Mouse (Mus musculus) G1E-ER4 (cell line): ENCODE results near the gene Fbxo4. TPM values are rescaled to one million over a fixed set of nuclear protein-coding genes. Genes with fewer than 3 reads are reported as not detected.

Experiments
- GATA1 ChIP-seq: IDR thresholded peaks from one replicate; pipeline ENCODE4 v1.8.0; 2012; ENCODE audit warnings: low read length, inconsistent platforms
- polyA plus RNA-seq: library from polyadenylated mRNA; stranded (reverse); fragments of >175 nt; gene quantifications from 2 replicates; pipeline ENCODE4 v1.2.3, GENCODE M21; 2012

Gene Fbxo4
- polyA plus RNA-seq, 1 experiment: 10.2 TPM

DNA sequence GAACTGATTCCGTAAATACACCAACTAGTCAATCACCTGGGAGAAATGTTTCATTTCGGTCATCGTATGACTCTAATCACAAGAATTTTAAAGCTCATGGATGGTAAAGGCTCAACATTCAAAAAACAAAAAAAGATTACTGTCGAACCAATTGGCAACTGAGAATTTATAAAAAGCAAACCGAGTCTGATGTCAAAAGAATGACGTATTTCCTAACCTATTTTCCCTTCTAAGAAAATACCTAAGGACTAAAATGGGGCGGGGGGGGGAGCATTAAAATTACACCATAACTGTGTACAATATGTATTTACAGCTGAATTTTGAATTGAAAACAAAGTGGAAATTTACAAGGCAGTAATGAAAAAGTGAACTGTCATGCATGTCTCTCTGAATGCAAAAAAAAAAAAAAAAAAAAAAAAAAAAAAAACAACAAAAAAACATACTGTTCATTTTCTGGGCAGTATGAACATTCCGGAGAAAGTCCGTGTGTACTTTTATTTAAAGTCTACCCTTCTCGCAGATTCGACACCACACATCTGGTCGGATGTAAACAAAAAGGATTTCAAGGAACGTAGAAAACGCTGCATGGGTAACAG, 15.6 kb upstream of the Fbxo4 start:
- no peak for TF ChIP-seq GATA1

DNA sequence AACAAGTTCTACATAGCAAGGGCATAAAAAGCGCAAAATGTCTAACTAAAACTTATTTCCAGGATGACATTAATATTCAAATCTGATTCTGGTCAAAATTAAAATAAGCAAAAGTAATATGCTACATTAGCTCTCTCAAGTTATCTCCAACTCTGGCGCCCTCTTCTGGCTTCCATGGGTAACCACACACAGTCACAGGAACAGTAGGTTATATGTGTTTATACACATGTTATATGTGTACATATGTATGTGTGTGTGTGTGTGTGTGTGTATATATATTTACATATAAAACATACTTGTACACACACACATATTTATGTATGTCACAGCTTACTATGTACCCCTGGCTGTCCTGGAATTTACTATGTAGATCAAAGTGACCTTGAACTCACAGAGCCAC, 8.6 kb upstream of the Fbxo4 start:
- no peak for TF ChIP-seq GATA1

DNA sequence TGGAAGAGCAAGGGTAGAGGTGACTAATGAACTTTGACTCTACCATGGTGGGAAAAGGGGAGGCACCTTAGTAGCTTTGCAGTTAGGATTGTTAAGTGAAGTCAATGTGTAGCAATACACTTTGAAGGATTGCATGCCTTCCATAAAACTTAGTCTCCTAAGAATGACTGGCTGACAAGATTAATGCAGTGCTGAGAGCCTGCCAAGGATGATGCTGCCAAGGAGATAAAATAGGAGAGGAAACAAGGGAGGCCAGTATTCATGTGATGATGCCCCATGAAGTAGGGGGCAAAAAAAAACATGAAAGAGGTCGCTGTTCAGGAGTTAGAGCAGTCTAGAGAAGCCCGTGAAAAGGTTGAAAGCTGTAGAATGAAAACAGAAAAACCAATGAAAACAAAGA, 5.5 kb upstream of the Fbxo4 start:
- TF ChIP-seq GATA1: no peak

DNA sequence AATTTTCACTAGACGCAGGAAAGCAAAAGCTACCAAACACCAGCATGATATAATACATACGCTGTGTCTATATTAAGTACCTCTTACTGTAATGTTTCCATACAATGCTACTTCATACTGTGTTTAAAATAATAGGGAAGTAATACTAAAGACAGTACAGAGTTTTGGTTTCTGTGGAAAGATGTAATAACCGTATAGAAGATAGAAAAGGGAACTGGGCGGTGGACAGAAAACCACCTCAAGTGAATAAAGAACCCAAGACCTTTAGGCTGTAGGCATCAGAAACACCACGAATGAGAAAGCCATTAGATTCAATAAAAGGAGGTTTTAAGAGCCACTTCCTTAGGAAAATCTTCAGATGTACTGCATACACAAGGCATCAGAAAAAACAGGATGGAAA, 3.4 kb upstream of the Fbxo4 start:
- no peak for TF ChIP-seq GATA1

DNA sequence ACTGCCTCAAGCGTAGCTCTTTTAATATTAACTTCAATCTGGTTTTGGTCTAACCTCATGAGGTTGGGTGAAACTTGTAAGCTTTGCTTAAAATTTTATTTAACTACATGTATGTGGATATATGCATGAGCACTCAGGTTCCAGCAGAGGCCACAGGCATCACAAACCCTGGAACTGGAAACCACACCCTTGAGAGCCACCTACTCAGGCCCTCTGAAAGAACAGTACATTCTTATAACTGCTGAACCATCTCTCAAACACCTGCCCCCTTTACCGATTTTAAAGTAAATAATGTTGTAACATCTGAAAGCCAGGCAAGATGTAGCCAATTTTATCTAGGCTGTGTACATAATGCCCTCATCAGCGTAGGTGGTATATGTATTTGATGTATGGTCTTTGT, 498 bp upstream of the Fbxo4 start:
- no peak for TF ChIP-seq GATA1

DNA sequence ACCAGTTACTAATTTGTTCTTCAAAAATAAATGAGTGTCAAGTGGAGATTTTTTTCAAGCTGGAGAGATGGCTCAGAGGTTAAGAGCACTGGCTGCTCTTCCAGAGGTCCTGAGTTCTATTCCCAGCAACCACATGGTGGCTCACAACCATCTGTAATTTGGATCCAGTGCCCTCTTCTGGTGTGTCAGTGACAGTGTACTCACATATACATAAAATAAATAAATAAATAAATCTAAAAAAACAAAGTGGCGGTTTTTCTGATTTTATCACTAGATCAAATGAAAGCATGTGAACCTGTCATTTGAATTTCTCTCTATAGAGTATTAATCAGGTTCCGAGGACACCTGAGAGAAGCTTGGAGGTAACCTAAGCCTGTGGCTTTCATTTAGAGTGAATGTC, 1.1 kb downstream of the Fbxo4 start:
- TF ChIP-seq GATA1: no peak

DNA sequence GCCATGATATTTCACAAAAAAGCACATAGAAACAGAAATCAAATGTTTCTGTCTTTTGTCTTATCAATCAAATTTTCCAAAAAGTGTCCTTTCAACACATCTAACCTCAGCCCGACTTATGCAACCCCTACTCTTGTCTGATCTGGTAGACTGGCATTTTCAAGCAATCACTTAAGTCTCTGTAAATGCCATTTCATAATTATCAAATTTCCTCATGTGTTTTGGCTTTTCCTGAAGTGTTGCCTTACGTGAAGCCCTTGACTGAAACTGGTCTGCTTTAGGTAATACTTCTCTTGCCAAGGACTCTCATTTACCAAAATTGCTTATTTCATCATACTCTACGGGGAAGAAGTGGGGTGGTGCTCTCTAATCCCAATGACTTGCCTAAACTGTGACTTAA, 6.1 kb downstream of the Fbxo4 start:
- no peak for TF ChIP-seq GATA1

DNA sequence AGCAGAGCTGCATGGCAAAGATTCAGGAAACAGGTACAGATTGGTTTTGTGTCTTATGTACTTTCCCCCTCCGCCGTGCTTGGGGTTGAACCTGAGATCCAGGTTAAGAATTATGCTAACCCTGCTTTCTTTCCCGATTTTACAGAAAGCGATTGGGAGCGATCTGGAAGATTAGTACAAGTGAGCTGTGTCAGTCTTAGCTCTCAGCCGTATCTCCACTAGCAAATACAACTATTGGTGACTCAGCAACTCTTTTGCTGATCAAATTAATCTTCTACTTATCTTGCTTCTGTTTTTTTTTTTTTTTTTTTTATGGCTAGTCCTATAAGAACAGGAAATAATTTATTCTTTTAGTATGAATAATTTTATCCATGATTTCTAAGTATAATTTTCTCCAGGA, 9.2 kb downstream of the Fbxo4 start:
- TF ChIP-seq GATA1: no peak

DNA sequence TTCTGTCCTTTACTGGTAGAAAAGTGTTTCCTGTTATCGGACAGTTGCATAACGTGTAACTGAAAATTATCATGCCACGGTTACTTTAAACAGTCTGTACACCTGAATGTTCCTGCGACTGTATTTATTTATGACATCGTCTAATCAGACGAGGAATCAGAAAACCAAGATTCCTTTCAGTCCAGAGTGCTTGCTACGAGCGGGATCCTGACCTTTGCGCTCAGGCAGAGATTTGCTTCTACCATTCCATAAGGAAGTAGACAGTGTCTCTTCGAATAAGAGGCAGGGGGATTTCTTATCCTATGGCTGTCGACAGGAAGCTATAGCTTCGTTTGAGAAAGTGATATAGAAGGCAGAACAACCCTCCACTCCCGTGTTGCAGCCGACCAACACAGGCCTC, 9.6 kb downstream of the Fbxo4 start:
- TF ChIP-seq GATA1: no peak

DNA sequence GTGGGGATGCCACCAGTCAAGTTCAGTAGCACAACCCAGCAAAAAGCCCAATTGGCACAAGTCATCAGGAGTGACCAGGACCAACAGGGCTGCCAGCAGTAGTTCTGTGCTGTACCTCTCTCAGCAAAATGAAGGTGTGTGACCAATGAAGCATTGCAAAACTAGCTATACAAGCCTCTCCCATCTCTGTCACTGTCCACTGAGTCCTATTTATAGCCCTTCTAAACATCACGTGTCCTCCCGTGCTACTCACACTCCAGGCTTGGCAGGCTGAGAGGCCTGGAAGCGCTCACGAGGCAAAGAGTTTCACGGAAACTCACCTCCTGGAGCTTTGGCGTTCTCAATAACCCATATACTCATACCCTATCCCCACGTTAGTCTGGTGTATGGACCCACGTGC, 17.1 kb downstream of the Fbxo4 start:
- no peak for TF ChIP-seq GATA1

DNA sequence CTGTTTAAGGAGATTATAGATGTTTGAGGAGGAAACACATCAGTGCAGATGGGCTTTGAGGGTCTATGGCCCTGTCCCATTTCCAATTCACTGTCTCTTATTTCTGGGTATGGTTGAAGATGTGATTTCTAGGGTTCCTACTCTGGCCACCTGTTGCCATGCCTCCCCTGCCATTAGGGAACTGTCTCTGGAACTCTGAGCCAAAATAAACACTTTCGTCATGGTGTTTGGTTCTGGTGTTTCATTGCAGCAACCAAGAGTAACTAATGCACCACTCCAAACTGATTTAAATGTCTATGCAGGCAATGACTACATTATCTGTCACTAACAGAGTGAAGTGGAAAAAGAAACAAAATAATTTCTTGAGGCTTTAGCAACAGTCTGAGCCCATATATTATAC, 19.3 kb downstream of the Fbxo4 start:
- TF ChIP-seq GATA1: no peak

DNA sequence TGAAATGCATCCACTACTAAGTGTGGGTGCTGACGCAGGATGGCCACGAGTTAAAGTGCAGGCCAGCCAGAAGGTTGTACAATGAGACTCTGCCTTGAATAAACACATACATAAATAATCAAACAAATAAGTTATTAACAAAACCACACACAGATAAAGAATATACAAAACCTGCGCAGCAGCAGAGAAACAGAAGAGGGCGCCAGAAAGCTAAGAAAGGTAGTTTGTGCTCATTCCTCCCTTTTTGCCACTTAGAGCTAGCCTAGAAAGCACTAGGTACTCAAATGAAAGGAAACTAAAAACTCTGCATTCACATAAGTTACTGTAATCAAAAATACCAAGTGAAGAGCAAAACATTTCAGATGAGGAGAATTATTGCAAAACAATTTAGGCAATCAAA, 21.4 kb downstream of the Fbxo4 start:
- no peak for TF ChIP-seq GATA1

DNA sequence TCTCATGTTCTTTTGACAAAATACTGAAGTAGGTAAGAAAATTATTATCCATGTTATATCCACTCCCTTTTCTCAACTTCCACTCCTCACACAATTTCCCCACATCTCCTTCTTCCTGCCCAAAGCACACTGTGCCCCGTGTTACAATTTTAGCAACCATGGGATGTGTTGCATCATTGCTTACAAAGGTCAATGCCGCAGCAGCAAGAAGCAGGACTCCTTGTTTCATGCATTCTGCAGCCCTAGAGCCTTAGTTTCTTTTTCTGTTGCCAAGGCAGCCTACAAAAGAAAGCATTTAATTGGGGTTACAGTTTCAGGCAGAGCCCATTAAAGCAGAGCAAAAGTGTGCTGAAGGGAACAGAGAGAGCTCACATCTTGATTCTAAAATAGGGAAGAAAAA, 24.4 kb downstream of the Fbxo4 start:
- TF ChIP-seq GATA1: no peak

DNA sequence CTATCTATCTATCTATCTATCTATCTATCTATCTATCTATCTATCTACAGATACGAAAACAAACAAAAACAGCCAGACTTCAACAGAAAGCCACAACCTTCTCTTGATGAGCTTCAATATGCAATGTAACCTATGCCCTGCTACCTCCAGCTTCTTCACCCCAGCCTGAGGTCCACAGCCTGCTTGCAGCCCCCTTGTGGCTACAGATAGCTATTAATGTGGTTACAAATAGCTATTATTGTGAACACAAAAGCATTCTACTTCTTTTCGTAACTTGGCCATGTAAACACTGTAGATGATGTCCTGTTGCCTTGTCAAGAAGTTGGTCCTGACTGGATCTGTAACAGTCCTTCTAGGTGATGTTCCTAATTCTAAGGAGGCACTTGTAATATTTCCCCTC, 41.2 kb downstream of the Fbxo4 start:
- no peak for TF ChIP-seq GATA1

DNA sequence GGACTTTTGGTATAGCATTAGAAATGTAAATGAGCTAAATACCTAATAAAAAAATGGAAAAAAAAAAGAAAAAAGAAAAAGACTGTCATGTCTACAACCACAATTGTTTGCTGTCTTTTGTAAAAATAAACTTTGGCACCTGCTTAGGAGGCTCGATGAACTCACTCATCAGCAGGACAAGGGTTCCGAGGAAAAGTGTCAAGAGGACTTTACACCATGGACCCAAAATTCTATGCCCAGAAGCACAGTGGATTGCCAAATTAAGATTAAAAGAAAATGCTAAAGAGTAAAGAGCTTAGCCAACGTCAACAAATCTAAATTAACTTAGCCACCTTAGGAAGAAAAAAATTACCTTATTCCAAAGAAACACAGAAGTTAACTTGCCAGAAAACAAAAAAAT, 43.3 kb downstream of the Fbxo4 start:
- no peak for TF ChIP-seq GATA1

DNA sequence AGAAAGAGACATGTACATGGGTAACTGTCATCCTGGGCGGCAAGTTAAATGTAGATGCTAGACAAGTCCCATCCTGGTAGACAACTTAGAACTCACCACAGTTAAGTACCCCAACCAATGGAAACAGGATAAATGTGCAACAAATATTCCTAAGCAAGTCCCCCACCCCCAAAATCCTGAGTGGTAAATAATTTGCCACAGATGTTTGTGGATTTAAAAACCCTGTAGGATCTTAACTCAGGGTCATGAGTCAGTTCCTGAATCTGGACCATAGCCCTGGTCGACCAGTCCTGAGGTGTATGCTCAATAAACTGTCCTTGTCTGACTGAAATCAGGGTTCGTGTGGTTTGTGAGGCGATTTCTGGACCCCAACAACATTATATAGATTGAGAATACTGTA, 45.9 kb downstream of the Fbxo4 start:
- TF ChIP-seq GATA1: no peak

DNA sequence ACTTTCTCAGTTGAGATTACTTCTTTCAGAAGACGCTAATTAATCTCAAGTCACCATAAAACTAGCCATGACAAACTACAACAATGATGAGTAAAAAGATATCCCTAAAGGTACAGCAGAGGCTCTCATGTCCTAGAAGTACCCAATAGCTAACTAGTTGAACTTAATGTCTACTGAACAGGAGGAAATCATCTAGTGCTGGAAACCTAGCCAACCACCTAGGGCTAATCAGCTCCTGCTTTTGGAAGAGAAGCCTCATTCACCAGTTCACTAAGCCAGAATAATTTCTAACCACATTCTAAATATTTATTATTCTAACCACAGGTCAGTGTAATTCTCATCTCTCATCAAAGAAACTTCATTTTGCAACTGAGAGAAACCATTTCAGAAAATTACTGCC, 47.4 kb downstream of the Fbxo4 start:
- no peak for TF ChIP-seq GATA1

Other genes with a start within 250 kb of the Fbxo4 start
- 1.3 and 2.0 TPM in 2 replicates for gene AW549877, start 16.2 kb upstream of the Fbxo4 start, polyA plus RNA-seq
- gene Oxct1, start 46.8 kb upstream of the Fbxo4 start, polyA plus RNA-seq: 29.7 and 36.8 TPM in 2 replicates